Mouse (Mus musculus): ENCODE measurements around the gene Chd1. TPM values are rescaled to one million over a fixed set of nuclear protein-coding genes. Genes with fewer than 3 reads are reported as not detected.

Gene Chd1
- 9.0 and 40.3 TPM in 2 replicates for polyA plus RNA-seq (2012; ENCODE audit: insufficient read depth, low replicate concordance)

DNA sequence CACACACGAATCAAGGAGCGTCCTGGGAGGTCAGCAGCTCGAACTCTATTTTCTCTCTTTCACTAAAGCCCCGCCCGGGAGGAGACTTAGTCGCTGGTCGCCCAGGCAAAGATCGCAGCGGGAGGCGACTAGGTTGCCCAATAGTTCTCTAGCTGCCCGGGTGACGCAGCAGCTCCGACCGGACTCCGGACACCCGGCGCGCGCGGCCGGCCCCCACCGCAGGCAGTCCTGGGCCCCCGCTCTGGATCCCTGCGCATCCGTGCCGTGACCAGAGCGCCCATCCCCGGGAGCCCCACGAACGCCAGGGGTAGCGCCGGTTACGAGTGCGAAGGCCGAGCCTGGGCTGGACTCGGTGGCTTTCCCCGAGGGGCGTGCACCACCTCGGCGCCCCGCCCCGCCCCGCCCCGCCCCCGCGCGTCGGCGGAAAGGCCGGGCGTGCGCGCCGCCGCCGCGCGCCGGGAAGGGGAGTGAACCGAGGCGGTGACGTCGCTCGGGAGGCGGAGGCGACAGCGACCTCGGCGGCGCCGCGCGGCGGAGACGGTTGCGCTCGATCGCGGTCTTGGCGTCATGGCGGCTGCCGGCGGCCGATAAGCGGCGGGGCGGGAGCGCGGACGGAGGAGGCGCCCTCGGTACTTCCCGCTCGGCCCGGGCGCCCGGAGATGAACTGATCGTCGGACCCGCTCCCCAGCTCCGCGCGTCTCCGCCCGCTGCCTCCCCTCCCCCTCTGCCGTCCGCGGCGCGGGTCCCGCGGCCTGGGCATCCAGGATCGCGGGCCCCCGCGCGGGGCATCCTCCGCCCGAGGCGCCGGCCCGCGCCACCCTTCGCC, at the start of gene Chd1:
Gene Chd1 (plus strand): TSS at position 493 of the 826 bp plus-strand sequence.
- peak within 1 kb of the TSS; percentile 96 for H3K4me3 ChIP-seq (replicated peaks)
- peaks cover 27% of the 10 kb centered on the region for H3K36me3 ChIP-seq (replicated peaks; ENCODE audit: low read length)
- no peaks in the 10 kb centered on the region for H3K9me3 ChIP-seq
- TF ChIP-seq GATA1 (IDR thresholded peaks at IDR 0.05; ENCODE audit: borderline replicate concordance, low read length) (no peak), FLI1 (IDR thresholded peaks at IDR 0.05; ENCODE audit: low read length) (no peak)
- peaks cover 35% of the 10 kb centered on the region for H3K4me1 ChIP-seq
- H3K27me3 ChIP-seq (replicated peaks) = no peaks in the 10 kb centered on the region

DNA sequence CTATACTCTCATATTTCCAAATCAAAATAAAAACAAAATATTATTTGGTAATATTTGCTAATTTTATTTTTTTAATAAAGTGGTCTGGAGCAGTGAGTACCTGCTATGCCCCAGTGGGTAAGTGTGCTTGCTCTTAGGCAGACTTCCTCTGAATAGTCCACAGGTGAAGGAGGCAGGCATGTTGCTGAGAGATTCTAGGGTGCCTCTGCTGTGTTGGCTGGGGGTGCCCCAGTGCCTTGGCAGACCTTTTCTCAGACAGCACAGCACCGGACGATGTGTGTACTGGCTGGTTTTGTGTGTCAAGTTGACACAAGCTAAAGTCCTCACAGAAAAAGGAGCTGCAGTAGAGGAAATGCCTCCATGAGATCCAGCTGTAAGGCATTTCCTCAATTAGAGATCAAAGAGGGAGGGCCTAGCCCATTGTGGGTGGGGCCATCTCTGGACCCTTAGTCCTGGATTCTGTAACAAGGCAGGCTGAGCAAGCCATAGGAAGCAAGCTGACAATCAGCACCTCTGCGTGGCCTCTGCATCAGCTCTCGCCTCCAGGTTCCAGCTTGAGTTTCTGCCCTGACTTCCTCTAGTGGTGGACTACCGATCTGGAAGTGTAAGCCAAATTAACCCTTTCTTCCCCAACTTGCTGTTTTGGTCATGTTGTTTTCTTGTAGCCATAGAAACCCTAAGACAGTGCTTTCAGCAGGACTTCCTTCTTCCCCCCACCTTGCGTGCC, 47.7 kb upstream of the Chd1 start:
- no peaks in the 10 kb centered on the region for H3K9me3 ChIP-seq
- H3K4me3 ChIP-seq (replicated peaks) = peak overlapping the region; percentile 26
- no peak for TF ChIP-seq GATA1 (IDR thresholded peaks at IDR 0.05; ENCODE audit: borderline replicate concordance, low read length)
- no peak for TF ChIP-seq FLI1 (IDR thresholded peaks at IDR 0.05; ENCODE audit: low read length)
- no peaks in the 10 kb centered on the region for H3K27me3 ChIP-seq (replicated peaks)
- H3K36me3 ChIP-seq (replicated peaks; ENCODE audit: low read length) = no peaks in the 10 kb centered on the region
- peaks cover 6% of the 10 kb centered on the region for H3K4me1 ChIP-seq

DNA sequence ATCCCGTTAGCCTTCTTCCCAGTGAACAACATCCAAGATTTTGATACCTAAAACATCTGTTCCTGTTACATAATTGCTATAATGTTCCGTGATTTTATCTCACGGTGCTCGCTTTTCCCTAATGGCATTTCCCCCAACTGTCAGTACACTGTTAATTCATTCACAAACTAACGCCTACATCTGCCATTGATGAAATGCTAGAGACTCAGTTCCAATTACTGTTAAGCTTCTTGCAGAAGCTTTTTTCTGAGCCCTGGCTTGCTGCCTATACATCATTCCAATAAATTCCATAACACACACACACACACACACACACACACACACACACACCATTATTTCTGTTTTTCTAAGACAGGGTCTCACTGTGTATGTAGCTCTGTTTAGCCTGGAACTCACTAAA, 31.9 kb upstream of the Chd1 start:
- no peaks in the 10 kb centered on the region for H3K36me3 ChIP-seq (replicated peaks; ENCODE audit: low read length)
- no peaks in the 10 kb centered on the region for H3K9me3 ChIP-seq
- no peaks in the 10 kb centered on the region for H3K27me3 ChIP-seq (replicated peaks)
- H3K4me3 ChIP-seq (replicated peaks) = no peak overlapping the region
- peaks cover 4% of the 10 kb centered on the region for H3K4me1 ChIP-seq
- no peak for TF ChIP-seq GATA1 (IDR thresholded peaks at IDR 0.05; ENCODE audit: borderline replicate concordance, low read length)

DNA sequence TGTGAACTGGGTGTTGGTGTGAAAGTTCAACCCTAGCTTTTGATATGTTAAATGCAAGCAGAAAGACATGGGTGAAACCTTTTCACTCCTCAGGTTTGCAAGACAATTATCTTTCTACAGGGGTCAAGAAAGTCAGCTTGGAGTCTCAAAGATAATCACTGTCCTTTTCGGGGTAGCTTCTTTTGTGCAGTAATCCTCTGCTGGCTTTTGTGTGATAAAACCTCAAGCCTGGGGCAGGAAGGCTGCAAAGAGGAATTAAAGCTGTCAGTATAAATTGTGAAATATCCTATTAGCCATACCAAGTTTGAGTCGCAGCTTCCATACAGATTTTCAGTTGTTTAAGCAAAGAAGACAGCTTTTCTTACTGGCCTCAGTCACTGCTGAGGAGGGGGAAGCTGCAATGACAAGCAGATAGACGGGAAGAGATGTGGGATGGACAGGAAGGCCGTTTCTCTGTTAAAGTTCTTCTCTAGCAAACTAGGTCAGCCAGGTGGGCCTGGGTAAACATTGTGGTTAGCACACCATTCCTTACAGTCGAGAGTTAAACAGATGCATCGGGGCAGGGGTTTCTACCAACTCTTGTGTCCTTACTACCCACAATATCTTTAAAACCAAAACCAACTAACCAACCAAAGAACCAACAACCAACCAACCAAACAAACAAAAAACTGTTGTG, 26.7 kb upstream of the Chd1 start:
- Histone ChIP-seq H3K4me1 (peaks cover 9% of the 10 kb centered on the region), H3K4me3 (replicated peaks) (no peak overlapping the region), H3K9me3 (no peaks in the 10 kb centered on the region), H3K36me3 (replicated peaks; ENCODE audit: low read length) (no peaks in the 10 kb centered on the region), H3K27me3 (replicated peaks) (peaks cover 4% of the 10 kb centered on the region)
- no peak for TF ChIP-seq GATA1 (IDR thresholded peaks at IDR 0.05; ENCODE audit: borderline replicate concordance, low read length)

DNA sequence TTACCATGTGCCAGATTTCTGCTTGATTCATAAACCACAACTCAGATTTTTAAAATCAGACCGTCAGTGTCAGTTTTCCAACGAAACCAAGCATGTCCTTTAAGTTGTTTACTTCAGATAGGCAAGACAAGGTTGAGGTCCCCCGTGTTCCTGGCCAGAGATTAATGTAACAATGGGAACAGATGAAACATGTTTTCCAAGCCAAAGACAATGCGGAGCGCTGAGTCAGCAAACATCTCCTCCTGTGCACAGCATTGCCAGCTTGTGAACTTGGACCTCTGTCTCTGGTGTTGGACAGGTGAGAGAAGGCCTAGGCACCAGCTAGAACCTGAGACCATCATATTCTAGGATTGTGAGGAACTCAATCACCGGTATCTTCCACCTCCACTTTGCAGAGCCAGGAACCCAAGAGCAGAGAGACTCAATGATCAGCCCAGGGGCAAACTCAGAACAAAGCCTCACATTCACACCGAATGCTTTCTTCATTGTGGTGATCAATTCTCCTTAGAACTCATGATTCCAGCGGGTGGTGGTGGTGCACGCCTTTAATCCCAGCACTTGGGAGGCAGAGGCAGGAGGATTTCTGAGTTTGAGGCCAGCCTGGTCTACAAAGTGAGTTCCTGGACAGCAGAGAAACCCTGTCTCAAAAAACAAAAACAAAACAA, 24.7 kb upstream of the Chd1 start:
- H3K36me3 ChIP-seq (replicated peaks; ENCODE audit: low read length) = no peaks in the 10 kb centered on the region
- H3K27me3 ChIP-seq (replicated peaks) = peaks cover 4% of the 10 kb centered on the region
- TF ChIP-seq GATA1 (IDR thresholded peaks at IDR 0.05; ENCODE audit: borderline replicate concordance, low read length) (no peak), FLI1 (IDR thresholded peaks at IDR 0.05; ENCODE audit: low read length) (no peak)
- H3K4me3 ChIP-seq (replicated peaks) = no peak overlapping the region
- no peaks in the 10 kb centered on the region for H3K9me3 ChIP-seq
- peaks cover 9% of the 10 kb centered on the region for H3K4me1 ChIP-seq

DNA sequence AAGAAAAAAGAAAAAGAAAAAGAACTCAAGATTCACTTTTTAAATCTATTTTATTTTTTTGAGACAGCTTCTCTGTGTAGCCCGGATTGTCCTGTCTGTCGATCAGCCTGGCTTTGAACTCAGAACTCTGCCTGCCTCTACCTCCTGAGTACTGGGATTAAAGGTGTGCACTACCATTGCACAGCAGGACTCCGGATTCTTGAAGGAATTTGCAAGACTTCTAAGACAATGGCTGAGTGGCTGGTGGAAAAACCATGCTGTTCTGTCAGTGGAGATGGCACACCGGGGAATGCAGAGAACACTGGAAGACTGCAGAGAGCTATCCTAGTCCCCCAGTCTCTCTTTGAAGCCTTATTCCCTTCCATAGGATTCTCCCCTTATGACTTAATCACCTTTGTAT, 24.1 kb upstream of the Chd1 start:
- Histone ChIP-seq H3K27me3 (replicated peaks) (peaks cover 4% of the 10 kb centered on the region), H3K36me3 (replicated peaks; ENCODE audit: low read length) (no peaks in the 10 kb centered on the region), H3K4me3 (replicated peaks) (no peak overlapping the region), H3K4me1 (peaks cover 9% of the 10 kb centered on the region), H3K9me3 (no peaks in the 10 kb centered on the region)
- TF ChIP-seq FLI1 (IDR thresholded peaks at IDR 0.05; ENCODE audit: low read length) = no peak

DNA sequence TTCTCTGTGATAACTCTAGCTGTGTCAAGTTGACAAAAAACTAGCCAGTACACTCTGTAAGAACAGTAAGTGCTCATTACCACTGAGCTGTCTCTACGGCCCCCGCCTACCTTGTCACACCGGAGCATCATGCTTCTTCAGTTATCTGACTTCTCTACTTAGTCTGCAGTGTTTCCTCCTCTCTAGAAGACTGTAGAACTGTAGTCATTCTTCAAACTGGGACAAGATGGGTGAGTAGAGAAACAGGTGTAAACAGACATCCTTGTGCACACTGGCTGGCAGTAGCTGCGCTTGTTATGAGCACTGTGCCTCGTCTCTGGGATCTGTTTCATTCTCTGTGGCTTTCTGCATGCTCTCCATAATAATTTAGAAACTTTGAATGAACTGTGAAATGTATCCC, 18.4 kb upstream of the Chd1 start:
- Histone ChIP-seq H3K36me3 (replicated peaks; ENCODE audit: low read length) (no peaks in the 10 kb centered on the region), H3K4me3 (replicated peaks) (no peak overlapping the region), H3K27me3 (replicated peaks) (no peaks in the 10 kb centered on the region), H3K9me3 (no peaks in the 10 kb centered on the region), H3K4me1 (peaks cover 8% of the 10 kb centered on the region)
- no peak for TF ChIP-seq FLI1 (IDR thresholded peaks at IDR 0.05; ENCODE audit: low read length)
- TF ChIP-seq GATA1 (IDR thresholded peaks at IDR 0.05; ENCODE audit: borderline replicate concordance, low read length) = no peak

DNA sequence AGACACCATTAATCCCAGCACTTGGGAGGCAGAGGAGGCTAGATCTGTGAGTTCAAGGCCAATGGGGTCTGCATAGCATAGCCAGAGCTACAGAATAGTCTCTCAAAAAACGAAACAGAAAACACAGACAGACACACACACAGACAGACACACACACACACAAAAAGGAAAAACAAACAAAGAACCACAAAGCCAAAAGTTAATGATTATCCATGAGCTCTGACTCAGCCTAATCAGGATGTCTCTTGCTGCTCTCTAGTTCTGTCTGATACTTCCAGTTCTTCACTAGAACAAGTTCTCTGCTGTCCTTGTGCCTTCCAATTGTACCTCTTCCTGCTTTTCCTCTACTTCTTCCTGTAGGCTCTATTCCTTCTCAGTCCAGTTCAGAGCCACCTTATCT, 14.5 kb upstream of the Chd1 start:
- Histone ChIP-seq H3K27me3 (replicated peaks) (no peaks in the 10 kb centered on the region), H3K9me3 (peaks cover 9% of the 10 kb centered on the region; the same call in 1 of the 2 replicates), H3K4me1 (peaks cover 11% of the 10 kb centered on the region), H3K4me3 (replicated peaks) (peak overlapping the region; percentile 62), H3K36me3 (replicated peaks; ENCODE audit: low read length) (no peaks in the 10 kb centered on the region)
- TF ChIP-seq FLI1 (IDR thresholded peaks at IDR 0.05; ENCODE audit: low read length) (no peak), GATA1 (IDR thresholded peaks at IDR 0.05; ENCODE audit: borderline replicate concordance, low read length) (no peak)

DNA sequence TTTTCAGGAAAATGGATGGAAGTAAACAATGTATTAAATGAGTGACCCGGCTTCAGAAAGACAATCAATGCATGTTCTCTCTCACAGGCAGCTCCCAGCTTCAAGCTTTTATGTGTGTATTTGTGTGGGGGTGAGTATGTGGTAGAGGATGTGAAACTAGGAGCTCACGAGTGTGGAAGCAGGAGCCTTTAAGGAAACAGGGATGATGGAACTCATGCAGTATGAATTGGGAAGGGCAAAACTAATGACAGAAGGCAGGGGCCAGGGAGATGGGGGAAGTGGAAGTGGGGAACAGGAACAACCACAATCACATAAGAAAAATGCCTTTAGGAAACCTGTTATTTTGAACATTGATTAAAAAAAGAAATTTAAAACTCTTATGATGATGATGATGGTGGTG, 9.2 kb upstream of the Chd1 start:
- Histone ChIP-seq H3K27me3 (replicated peaks) (no peaks in the 10 kb centered on the region), H3K4me1 (peaks cover 12% of the 10 kb centered on the region), H3K36me3 (replicated peaks; ENCODE audit: low read length) (no peaks in the 10 kb centered on the region), H3K9me3 (peaks cover 9% of the 10 kb centered on the region; the same call in 1 of the 2 replicates), H3K4me3 (replicated peaks) (no peak overlapping the region)
- TF ChIP-seq GATA1 (IDR thresholded peaks at IDR 0.05; ENCODE audit: borderline replicate concordance, low read length) (no peak), FLI1 (IDR thresholded peaks at IDR 0.05; ENCODE audit: low read length) (no peak)

Measured in megakaryocyte, embryonic 14.5 days (primary cell).